Mouse (Mus musculus) urinary bladder, postnatal 14 days (tissue): Measurements from ENCODE around the gene Fkbp14.

Experiments used
- DNase-seq: peaks from one replicate; pipeline ENCODE4 v3.0.0; 2021; ENCODE audit warnings: low spot score

The Fkbp14 gene

DNA sequence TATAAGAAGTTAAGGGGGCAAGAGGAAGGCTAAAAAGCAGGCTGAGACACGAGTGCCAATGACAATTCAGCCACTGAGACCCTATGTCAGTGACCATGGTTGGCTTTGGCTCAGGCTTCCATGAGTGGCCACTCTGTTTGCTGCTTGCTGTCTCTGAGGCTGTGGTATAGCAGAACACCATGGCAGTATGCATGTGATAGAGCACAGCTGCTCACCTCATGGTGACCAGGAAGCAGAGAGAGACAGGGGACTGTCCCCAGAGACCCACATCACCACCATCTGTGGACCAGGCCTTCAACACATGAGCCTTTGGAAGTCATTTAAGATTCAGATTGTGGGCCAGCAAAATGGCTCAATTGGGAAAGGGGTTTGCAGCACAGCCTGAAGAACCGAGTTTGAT lies 53.5 kb downstream of the Fkbp14 start:
- DNase-seq, result no peak

DNA sequence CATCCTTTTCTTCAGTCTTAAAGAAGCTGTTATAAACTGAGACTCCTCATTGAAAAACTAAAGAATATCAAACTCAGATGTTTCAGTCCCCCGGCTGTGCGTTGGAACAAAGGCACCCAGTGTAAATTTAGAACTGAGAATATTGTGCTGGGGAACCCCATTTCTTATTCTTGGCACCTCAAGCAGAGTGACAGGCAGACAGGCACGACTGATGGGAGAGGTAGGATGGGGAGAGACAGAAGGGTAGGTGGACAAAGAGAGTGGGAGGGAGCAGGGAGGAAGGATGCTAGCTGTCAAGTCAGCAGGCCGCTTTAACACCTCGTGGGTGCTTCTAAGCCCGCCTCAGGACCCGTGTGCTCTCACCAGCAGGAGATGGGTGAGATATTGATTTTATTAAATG lies 54.3 kb downstream of the Fkbp14 start:
- DNase-seq, result no peak

DNA sequence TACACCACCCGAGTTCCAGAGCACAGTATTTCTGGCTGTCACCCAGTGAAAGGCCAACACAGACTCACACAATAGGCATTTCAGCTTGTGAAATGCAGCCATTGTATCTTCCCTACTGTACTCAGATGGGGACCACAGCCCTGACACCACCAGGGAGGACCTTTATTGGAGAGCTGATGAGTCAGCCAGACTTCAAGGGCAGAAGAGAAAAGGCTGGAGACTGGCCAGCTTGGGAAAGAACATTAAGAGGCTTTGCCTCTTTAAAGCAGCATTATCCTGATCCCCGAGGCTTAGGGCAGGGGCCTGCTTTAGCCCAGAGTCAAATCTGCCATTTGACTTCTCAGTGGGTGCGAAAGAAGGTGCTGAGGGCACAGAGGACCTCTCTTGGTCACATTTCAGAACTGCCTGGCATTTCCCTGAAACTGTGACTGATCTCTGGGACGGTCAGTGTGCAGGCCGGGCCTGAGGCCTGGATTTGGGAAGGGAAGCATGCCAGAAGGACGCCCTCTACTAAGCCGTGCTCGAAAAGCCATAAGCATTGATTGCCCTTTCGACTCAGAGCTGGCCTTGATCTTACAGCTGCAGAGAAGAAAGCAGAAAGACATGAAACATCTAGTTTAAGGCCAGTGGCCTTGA lies 56.7 kb downstream of the Fkbp14 start:
- peak; percentile 47 for DNase-seq

DNA sequence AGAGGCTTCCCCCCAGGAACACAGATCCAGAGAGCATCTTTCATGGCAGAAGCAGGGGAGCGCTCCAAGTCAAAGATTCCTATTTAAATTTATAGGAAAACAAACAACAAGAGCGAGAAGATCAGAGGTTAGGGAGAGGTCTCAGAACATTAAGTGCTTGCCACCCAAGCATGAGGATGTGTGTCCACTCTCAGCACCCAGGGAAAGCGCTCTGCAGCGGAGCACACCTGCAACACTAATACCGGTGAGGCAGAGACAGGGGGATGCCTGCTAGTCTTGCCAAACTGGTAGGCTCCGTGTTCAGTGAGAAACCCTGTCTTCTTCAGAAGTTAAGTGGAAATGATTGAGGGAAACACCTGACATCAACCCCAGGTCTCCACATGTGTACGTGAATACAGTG lies 57.7 kb downstream of the Fkbp14 start:
- no peak for DNase-seq

DNA sequence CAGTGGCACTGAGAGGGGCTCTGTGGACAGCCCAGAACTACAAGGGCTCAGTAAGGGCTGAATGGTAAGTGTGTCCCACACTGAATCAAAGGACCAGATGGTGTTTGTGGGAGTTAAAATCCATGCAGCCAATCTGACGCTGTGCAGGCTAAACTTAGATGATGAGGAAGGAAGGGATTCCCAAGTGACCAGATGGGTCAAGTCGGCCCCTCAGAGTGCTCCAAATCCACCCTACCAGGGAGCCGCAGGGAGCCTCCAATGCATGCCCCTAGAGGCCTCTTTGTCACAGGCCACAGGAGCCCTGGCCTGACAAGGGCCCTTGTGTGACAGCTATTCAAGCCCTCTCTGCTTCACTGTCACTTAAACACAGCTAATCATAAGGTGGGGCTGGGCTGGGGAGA lies 58.3 kb downstream of the Fkbp14 start:
- no peak for DNase-seq

DNA sequence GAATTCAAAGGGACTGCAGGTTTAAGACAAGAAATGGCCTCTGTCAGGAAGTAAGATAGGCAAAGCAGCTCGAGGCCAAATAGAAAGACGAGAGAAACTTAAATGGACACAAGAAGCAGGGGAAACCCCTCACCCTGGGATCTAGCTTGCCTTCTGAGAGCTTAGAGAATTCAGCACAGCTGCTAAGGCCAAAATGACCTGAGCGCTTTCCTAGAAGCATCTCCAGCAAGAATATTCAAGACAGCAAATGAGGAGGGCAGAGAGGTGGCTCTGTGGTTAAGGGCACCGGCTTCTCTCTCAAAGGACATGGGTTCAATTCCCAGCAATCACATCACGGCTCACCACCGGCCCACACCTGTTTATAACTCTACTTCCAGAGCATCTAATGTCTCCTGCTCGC lies 60.1 kb downstream of the Fkbp14 start:
- DNase-seq, result no peak

GRCm38 (mm10) chr6:54535485-54535884 lies 61.6 kb downstream of the Fkbp14 start:
- DNase-seq, result no peak

DNA sequence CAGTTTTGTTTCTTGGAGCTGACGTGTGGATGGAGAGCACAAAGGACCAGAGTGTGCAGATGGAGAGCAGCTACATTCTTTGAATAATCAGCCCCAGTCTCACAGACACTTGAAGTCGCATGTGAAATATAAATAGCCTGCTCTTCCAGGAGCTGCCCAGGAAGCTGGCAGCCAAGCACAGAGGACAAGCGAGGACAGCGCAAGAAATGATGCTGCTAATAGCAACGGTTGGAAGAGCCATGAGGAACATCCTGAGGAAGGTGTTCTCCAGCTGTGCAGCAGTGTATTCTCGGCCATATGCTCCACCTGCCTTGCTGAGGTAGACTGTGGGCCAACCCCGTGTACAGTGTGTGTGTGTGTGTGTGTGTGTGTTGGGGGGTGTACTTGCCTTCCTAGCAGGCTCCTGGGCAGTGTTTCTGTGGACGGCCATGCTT lies 66.0 kb downstream of the Fkbp14 start:
- no peak for DNase-seq

DNA sequence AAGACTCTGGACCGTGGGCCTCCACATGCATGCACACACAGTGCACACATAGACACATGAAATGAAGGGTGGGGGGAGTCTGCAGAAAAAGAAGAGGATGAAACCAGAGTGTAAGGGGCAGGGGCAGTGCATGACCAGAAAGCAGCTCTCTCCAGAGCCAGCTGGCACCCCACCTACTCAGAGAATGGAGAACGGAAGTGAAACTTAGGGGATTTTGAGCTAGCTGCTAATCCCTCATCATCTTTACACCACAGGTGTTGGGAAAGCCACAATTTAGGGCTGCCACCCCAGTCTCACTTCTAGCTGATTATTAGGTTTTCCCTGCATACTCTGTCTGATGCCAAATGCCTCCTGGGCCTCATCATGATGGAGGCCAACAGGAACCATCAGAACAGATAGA lies 66.9 kb downstream of the Fkbp14 start:
- DNase-seq, result no peak

GRCm38 (mm10) chr6:54528666-54529065 lies 68.4 kb downstream of the Fkbp14 start:
- no peak for DNase-seq
